Mouse (Mus musculus): ENCODE measurements around the gene 3100002H09Rik. TPM values are rescaled to one million over a fixed set of nuclear protein-coding genes. Genes with fewer than 3 reads are reported as not detected.

3100002H09Rik gene
- polyA plus RNA-seq, 1 experiment from 2014 or later, result not detected

GRCm38 (mm10) chr4:124639715-124640114, 29.1 kb upstream of the 3100002H09Rik start:
- Histone ChIP-seq H3K4me2 (no peak overlapping the region), H3K27me3 (peaks cover 85% of the 10 kb centered on the region), H3K4me1 (replicated peaks) (peaks cover 13% of the 10 kb centered on the region), H3K9me3 (replicated peaks) (no peaks in the 10 kb centered on the region), H3K27ac (no peak overlapping the region), H3K36me3 (no peaks in the 10 kb centered on the region), H3K9ac (no peak overlapping the region), H3K4me3 (replicated peaks) (no peak overlapping the region)
- ATAC-seq (ENCODE audit: low read depth) (no peak), DNase-seq (no peak)
- WGBS (ENCODE audit: insufficient replicate concordance), result 28% methylated on average over 12 of the region's 12 CpGs

GRCm38 (mm10) chr4:124633281-124633680, 22.7 kb upstream of the 3100002H09Rik start:
- no peak for ATAC-seq (ENCODE audit: low read depth)
- no peak overlapping the region for H3K27ac ChIP-seq
- no peak overlapping the region for H3K4me3 ChIP-seq (replicated peaks)
- no peak overlapping the region for H3K4me2 ChIP-seq
- H3K36me3 ChIP-seq, result no peaks in the 10 kb centered on the region
- H3K4me1 ChIP-seq (replicated peaks), result no peaks in the 10 kb centered on the region
- no peak overlapping the region for H3K9ac ChIP-seq
- no peaks in the 10 kb centered on the region for H3K9me3 ChIP-seq (replicated peaks)
- H3K27me3 ChIP-seq, result peaks cover 70% of the 10 kb centered on the region
- WGBS (ENCODE audit: insufficient replicate concordance), result 4% methylated on average over 9 of the region's 9 CpGs
- no peak for DNase-seq

GRCm38 (mm10) chr4:124632856-124633255, 22.3 kb upstream of the 3100002H09Rik start:
- 64% methylated on average over 10 of the region's 10 CpGs for WGBS (ENCODE audit: insufficient replicate concordance)
- no peak overlapping the region for H3K9ac ChIP-seq
- H3K27me3 ChIP-seq, result peaks cover 68% of the 10 kb centered on the region

GRCm38 (mm10) chr4:124631456-124631855, 20.9 kb upstream of the 3100002H09Rik start:
- Histone ChIP-seq H3K27ac (no peak overlapping the region), H3K4me3 (replicated peaks) (no peak overlapping the region), H3K9ac (no peak overlapping the region), H3K4me2 (no peak overlapping the region), H3K27me3 (peaks cover 63% of the 10 kb centered on the region), H3K4me1 (replicated peaks) (no peaks in the 10 kb centered on the region), H3K9me3 (replicated peaks) (no peaks in the 10 kb centered on the region), H3K36me3 (no peaks in the 10 kb centered on the region)
- 34% methylated on average over 4 of the region's 4 CpGs for WGBS (ENCODE audit: insufficient replicate concordance)
- DNase-seq, result no peak
- ATAC-seq (ENCODE audit: low read depth), result no peak

More at GRCm38 (mm10) chr4:124632856-124633255, 22.3 kb upstream of the 3100002H09Rik start:
- H3K36me3 ChIP-seq, result no peaks in the 10 kb centered on the region
- no peaks in the 10 kb centered on the region for H3K4me1 ChIP-seq (replicated peaks)
- H3K27ac ChIP-seq, result no peak overlapping the region
- DNase-seq (no peak), ATAC-seq (ENCODE audit: low read depth) (no peak)
- no peaks in the 10 kb centered on the region for H3K9me3 ChIP-seq (replicated peaks)
- H3K4me3 ChIP-seq (replicated peaks), result no peak overlapping the region
- H3K4me2 ChIP-seq, result no peak overlapping the region

GRCm38 (mm10) chr4:124626836-124627235, 16.2 kb upstream of the 3100002H09Rik start:
- ATAC-seq (ENCODE audit: low read depth), result no peak
- Histone ChIP-seq H3K9ac (no peak overlapping the region), H3K4me1 (replicated peaks) (peaks cover 17% of the 10 kb centered on the region), H3K4me2 (no peak overlapping the region), H3K36me3 (no peaks in the 10 kb centered on the region), H3K27me3 (peaks cover 50% of the 10 kb centered on the region), H3K9me3 (replicated peaks) (no peaks in the 10 kb centered on the region), H3K4me3 (replicated peaks) (no peak overlapping the region), H3K27ac (no peak overlapping the region)
- no peak for DNase-seq
- WGBS (ENCODE audit: insufficient replicate concordance), result 70% methylated on average over 1 of the region's 1 CpGs

GRCm38 (mm10) chr4:124624111-124624581, 13.5 kb upstream of the 3100002H09Rik start:
- peaks cover 57% of the 10 kb centered on the region for H3K27me3 ChIP-seq
- WGBS (ENCODE audit: insufficient replicate concordance), result 46% methylated on average over 7 of the region's 7 CpGs
- H3K9me3 ChIP-seq (replicated peaks), result no peaks in the 10 kb centered on the region
- DNase-seq (no peak), ATAC-seq (ENCODE audit: low read depth) (no peak)
- H3K4me3 ChIP-seq (replicated peaks), result no peak overlapping the region
- H3K4me2 ChIP-seq, result no peak overlapping the region
- no peak overlapping the region for H3K27ac ChIP-seq
- H3K9ac ChIP-seq, result no peak overlapping the region
- H3K4me1 ChIP-seq (replicated peaks), result peaks cover 17% of the 10 kb centered on the region
- no peaks in the 10 kb centered on the region for H3K36me3 ChIP-seq

- no peak for DNase-seq
- Histone ChIP-seq H3K27me3 (peaks cover 64% of the 10 kb centered on the region), H3K9ac (no peak overlapping the region), H3K27ac (no peak overlapping the region), H3K36me3 (no peaks in the 10 kb centered on the region), H3K4me1 (replicated peaks) (peaks cover 17% of the 10 kb centered on the region), H3K9me3 (replicated peaks) (no peaks in the 10 kb centered on the region), H3K4me2 (no peak overlapping the region), H3K4me3 (replicated peaks) (no peak overlapping the region)
- 70% methylated on average over 5 of the region's 5 CpGs for WGBS (ENCODE audit: insufficient replicate concordance)
- no peak for ATAC-seq (ENCODE audit: low read depth)
These were observed 12.0 kb upstream of the 3100002H09Rik start for GRCm38 (mm10) chr4:124622566-124622965.

GRCm38 (mm10) chr4:124621406-124621805, 10.8 kb upstream of the 3100002H09Rik start:
- ATAC-seq (ENCODE audit: low read depth), result no peak

GRCm38 (mm10) chr4:124618599-124618998, 8.0 kb upstream of the 3100002H09Rik start:
- Histone ChIP-seq H3K4me3 (replicated peaks) (no peak overlapping the region), H3K36me3 (no peaks in the 10 kb centered on the region), H3K9me3 (replicated peaks) (no peaks in the 10 kb centered on the region), H3K4me2 (no peak overlapping the region), H3K9ac (no peak overlapping the region), H3K27ac (no peak overlapping the region), H3K27me3 (peaks cover 71% of the 10 kb centered on the region), H3K4me1 (replicated peaks) (0 out of 2 replicates have a peak, but pooled peaks cover 4% of the 10 kb centered on the region)
- DNase-seq, result no peak
- ATAC-seq (ENCODE audit: low read depth), result no peak
- WGBS (ENCODE audit: insufficient replicate concordance), result 14% methylated on average over 16 of the region's 16 CpGs

More at GRCm38 (mm10) chr4:124621406-124621805, 10.8 kb upstream of the 3100002H09Rik start:
- Histone ChIP-seq H3K4me1 (replicated peaks) (peaks cover 17% of the 10 kb centered on the region), H3K36me3 (no peaks in the 10 kb centered on the region), H3K27me3 (peaks cover 69% of the 10 kb centered on the region), H3K4me2 (no peak overlapping the region), H3K9me3 (replicated peaks) (no peaks in the 10 kb centered on the region), H3K27ac (no peak overlapping the region), H3K4me3 (replicated peaks) (no peak overlapping the region), H3K9ac (no peak overlapping the region)
- no peak for DNase-seq
- WGBS (ENCODE audit: insufficient replicate concordance), result 66% methylated on average over 11 of the region's 11 CpGs

- H3K9me3 ChIP-seq (replicated peaks), result no peaks in the 10 kb centered on the region
- no peak for ATAC-seq (ENCODE audit: low read depth)
- no peak overlapping the region for H3K9ac ChIP-seq
- H3K27me3 ChIP-seq, result peaks cover 83% of the 10 kb centered on the region
- no peaks in the 10 kb centered on the region for H3K36me3 ChIP-seq
- H3K4me2 ChIP-seq, result no peak overlapping the region
- 47% methylated on average over 1 of the region's 1 CpGs for WGBS (ENCODE audit: insufficient replicate concordance)
- H3K4me3 ChIP-seq (replicated peaks), result no peak overlapping the region
- DNase-seq, result no peak
- H3K27ac ChIP-seq, result no peak overlapping the region
- peaks cover 6% of the 10 kb centered on the region for H3K4me1 ChIP-seq (replicated peaks)
These were observed 6.0 kb upstream of the 3100002H09Rik start for GRCm38 (mm10) chr4:124616636-124617035.

GRCm38 (mm10) chr4:124615986-124616385, 5.4 kb upstream of the 3100002H09Rik start:
- ATAC-seq (ENCODE audit: low read depth), result no peak
- no peak overlapping the region for H3K4me2 ChIP-seq
- H3K9ac ChIP-seq, result no peak overlapping the region
- H3K4me1 ChIP-seq (replicated peaks), result peaks cover 13% of the 10 kb centered on the region
- 66% methylated on average over 9 of the region's 9 CpGs for WGBS (ENCODE audit: insufficient replicate concordance)
- no peaks in the 10 kb centered on the region for H3K9me3 ChIP-seq (replicated peaks)
- no peak overlapping the region for H3K27ac ChIP-seq
- no peak overlapping the region for H3K4me3 ChIP-seq (replicated peaks)
- DNase-seq, result no peak
- H3K36me3 ChIP-seq, result no peaks in the 10 kb centered on the region
- H3K27me3 ChIP-seq, result peaks cover 83% of the 10 kb centered on the region

- no peaks in the 10 kb centered on the region for H3K36me3 ChIP-seq
- no peak overlapping the region for H3K4me3 ChIP-seq (replicated peaks)
- no peaks in the 10 kb centered on the region for H3K9me3 ChIP-seq (replicated peaks)
- 54% methylated on average over 14 of the region's 14 CpGs for WGBS (ENCODE audit: insufficient replicate concordance)
- DNase-seq (no peak), ATAC-seq (ENCODE audit: low read depth) (no peak)
- H3K27ac ChIP-seq, result no peak overlapping the region
- H3K4me2 ChIP-seq, result no peak overlapping the region
- H3K27me3 ChIP-seq, result peaks cover 81% of the 10 kb centered on the region
- peaks cover 14% of the 10 kb centered on the region for H3K4me1 ChIP-seq (replicated peaks)
- H3K9ac ChIP-seq, result no peak overlapping the region
These were observed 4.9 kb upstream of the 3100002H09Rik start for GRCm38 (mm10) chr4:124615406-124615960.
